Mouse (Mus musculus): Measurements from ENCODE around the gene Fras1.

DNA sequence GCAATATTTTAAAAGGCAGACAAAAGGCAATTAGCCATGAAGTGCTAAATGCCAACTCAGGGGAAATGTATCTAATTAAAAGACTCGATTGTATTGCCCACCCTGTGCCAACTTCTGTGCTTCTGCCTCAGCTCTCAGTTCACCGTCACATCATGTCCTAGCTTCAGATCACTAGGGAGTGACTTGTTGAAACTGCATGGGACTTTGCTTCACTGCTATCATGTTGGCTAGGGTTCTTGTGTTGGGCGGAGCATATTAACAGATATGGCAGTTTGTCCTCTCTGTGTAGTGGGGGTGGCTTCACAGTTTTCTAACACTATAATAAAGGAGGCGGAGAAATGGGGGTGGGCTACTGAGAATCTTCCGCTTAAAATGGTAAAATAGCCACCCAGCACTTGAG is 172.2 kb downstream of the Fras1 start:
- TF ChIP-seq CTCF (IDR thresholded peaks at IDR 0.05; ENCODE audit: low read depth) (no peak), EP300 (IDR thresholded peaks at IDR 0.05; ENCODE audit: low read depth) (no peak)

Measured in heart, postnatal 0 days (tissue).